Mouse (Mus musculus): ENCODE data around the gene Ccdc180. TPM values are rescaled to one million over a fixed set of nuclear protein-coding genes. Genes with fewer than 3 reads are reported as not detected.

Gene Ccdc180
- polyA plus RNA-seq, 1 experiment from 2014 or later = 0.04 TPM

DNA sequence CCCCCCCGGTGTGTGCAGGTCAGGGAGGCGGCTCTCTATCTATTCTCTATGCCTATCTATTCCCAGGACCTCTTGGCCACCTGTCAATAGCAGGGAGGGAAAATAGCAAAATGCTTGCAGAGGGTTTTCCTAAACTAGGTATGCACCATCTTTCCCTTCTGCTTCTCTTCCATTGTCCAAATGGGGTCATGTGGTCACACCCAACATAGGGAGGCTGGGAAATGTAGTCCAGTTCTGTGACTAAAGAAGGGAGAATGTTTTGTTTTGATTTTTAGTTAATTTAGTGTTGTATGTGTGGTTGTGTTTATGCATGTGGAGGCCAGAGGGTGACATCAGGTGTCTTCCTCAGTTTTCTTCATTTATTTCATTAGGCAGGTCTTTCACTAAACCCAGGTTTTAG lies 18.0 kb upstream of the Ccdc180 start:
- DNase-seq (ENCODE audit: low spot score) = no peak
- Histone ChIP-seq H3K27me3 (ENCODE audit: insufficient read depth, poor library complexity, severe bottlenecking) (0 out of 2 replicates have a peak, but pooled peaks cover 12% of the 10 kb centered on the region), H3K4me1 (peaks cover 13% of the 10 kb centered on the region), H3K9me3 (no peaks in the 10 kb centered on the region), H3K4me3 (no peak overlapping the region), H3K27ac (no peak overlapping the region), H3K36me3 (no peaks in the 10 kb centered on the region)
- 83% methylated on average over 2 of the region's 2 CpGs for WGBS

DNA sequence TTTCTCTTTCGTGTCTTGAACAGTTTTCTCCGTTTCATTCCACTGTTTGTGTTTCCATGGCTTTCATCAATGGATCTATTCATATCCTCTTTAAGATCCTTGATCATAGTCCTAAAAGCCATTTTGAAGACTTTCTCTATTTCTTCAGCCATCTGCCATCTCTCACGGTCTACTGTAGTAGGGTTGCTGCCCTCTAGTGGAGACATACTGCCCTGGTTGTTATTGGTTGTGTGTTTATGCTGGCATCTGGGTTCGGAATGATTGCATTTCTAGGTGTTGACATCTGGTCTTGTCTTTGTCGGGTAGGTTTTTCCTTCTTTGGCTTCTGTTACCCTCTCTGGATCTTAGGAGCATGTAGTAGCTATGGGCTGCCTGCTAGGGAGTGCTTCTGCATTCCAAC lies 11.2 kb upstream of the Ccdc180 start:
- Histone ChIP-seq H3K27ac (no peak overlapping the region), H3K36me3 (no peaks in the 10 kb centered on the region), H3K27me3 (ENCODE audit: insufficient read depth, poor library complexity, severe bottlenecking) (0 out of 2 replicates have a peak, but pooled peaks cover 9% of the 10 kb centered on the region), H3K4me3 (no peak overlapping the region), H3K4me1 (peaks cover 4% of the 10 kb centered on the region; the same call in 1 of the 2 replicates), H3K9me3 (no peaks in the 10 kb centered on the region)
- WGBS = 35% methylated on average over 5 of the region's 5 CpGs
- no peak for DNase-seq (ENCODE audit: low spot score)

DNA sequence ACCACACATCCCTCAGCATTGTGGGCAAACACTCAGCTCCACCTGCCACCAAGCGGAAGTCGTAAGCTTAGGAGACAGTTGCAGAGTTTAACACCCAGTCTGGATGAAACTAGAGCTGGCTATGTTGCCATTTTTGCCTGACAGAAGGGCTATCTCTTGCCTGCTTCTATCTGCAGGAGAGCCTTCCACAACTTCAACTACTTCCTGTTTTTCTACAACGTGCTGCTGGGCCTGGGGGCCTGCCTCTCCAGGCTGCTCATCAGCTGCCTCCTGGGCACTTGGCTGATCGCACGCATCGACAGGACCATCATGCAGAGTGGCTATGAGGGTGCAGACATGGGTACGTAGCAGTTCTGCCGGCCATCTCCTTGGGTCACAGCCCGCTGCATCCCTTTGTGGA lies 7.6 kb upstream of the Ccdc180 start:
- 57% methylated on average over 9 of the region's 9 CpGs for WGBS
- Histone ChIP-seq H3K9me3 (no peaks in the 10 kb centered on the region), H3K27me3 (ENCODE audit: insufficient read depth, poor library complexity, severe bottlenecking) (0 out of 2 replicates have a peak, but pooled peaks cover 9% of the 10 kb centered on the region), H3K27ac (no peak overlapping the region), H3K4me3 (no peak overlapping the region), H3K4me1 (peaks cover 4% of the 10 kb centered on the region; the same call in 1 of the 2 replicates), H3K36me3 (no peaks in the 10 kb centered on the region)
- DNase-seq (ENCODE audit: low spot score) = no peak

DNA sequence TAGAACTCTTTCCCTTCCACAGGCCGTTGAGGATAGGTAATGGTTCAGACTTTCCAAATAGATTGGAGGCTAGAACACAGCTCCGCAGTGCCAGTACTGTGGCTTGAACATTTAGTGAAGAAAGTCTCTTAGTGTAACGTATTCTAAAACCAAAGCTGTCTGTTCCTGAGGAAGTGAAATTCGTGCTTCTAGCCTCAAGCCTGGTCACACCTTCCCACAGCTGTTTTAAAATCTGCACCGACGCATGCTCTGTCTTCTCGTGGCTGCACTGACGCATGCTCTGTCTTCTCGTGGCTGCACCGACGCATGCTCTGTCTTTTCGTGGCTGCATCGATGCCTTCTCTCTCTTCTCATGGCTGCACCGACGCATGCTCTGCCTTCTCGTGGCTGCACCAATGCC lies 6.9 kb upstream of the Ccdc180 start:
- WGBS = 92% methylated on average over 16 of the region's 16 CpGs
- Histone ChIP-seq H3K36me3 (no peaks in the 10 kb centered on the region), H3K27me3 (ENCODE audit: insufficient read depth, poor library complexity, severe bottlenecking) (0 out of 2 replicates have a peak, but pooled peaks cover 9% of the 10 kb centered on the region), H3K27ac (no peak overlapping the region), H3K4me3 (no peak overlapping the region), H3K9me3 (no peaks in the 10 kb centered on the region), H3K4me1 (peaks cover 4% of the 10 kb centered on the region; the same call in 1 of the 2 replicates)
- DNase-seq (ENCODE audit: low spot score) = no peak

DNA sequence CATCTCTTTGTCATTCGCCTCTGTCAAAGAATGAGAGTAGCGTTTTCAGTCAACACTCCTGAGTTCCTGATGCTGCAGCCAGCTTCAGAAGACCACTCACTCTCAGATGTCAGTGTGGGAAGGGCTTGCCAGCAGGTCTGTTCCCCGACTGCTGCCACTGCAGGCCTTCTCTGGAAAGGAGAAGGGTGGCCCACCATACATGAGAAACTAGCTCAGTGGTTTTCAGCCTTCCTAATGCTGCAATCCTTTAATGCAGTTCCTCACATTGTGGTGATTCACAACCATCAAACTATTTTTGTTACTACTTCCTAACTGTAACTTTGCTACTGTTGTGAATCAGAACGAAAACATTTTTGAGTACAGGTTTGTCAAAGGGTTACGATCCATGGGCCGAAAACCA lies 616 bp upstream of the Ccdc180 start:
- DNase-seq (ENCODE audit: low spot score) = no peak

DNA sequence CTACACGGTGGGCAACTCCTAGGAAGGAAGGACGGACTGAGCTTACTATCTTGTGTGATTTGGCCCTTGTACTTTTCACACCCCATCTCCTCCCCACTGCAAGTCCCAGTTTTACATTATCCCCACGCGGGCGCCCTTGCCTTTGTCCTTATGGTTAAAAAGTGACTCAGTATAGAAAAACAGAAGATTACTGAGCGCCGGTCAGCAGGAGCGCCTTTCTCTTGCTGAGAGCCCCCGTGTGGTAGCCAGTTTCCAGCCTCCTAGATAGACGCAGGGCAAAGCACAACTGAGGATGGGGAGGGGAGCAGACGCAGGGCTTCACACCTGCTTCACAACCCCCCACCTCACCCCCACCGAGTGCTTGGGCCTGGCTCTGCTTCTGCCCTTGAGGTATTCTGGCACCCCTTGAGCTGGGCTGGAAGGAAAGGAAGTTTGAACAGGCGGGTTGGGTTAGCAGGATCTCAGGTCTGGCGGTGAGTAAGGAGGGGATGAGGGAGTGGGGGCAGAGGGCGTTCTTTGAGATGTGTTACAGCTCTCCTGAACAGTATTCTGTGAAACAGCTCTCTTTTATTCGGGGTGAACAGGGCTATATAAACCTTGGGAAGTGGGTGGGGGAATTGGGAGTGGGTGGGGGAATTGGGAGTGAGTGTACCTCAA lies 6.5 kb downstream of the Ccdc180 start:
- Histone ChIP-seq H3K36me3 (no peaks in the 10 kb centered on the region), H3K27me3 (ENCODE audit: insufficient read depth, poor library complexity, severe bottlenecking) (peaks cover 52% of the 10 kb centered on the region), H3K9me3 (no peaks in the 10 kb centered on the region), H3K4me3 (0 out of 2 replicates have a peak overlapping the region, but pooled peaks have one; percentile 6), H3K4me1 (peaks cover 20% of the 10 kb centered on the region; the same call in 1 of the 2 replicates), H3K27ac (no peak overlapping the region)
- DNase-seq (ENCODE audit: low spot score) = no peak
- 12% methylated on average over 16 of the region's 16 CpGs for WGBS

More for the DNA sequence above, 616 bp upstream of the Ccdc180 start:
- 74% methylated on average over 6 of the region's 6 CpGs for WGBS
- Histone ChIP-seq H3K9me3 (no peaks in the 10 kb centered on the region), H3K27ac (no peak overlapping the region), H3K4me3 (no peak overlapping the region), H3K4me1 (peaks cover 8% of the 10 kb centered on the region), H3K36me3 (no peaks in the 10 kb centered on the region), H3K27me3 (ENCODE audit: insufficient read depth, poor library complexity, severe bottlenecking) (peaks cover 2% of the 10 kb centered on the region; the same call in 1 of the 2 replicates)

DNA sequence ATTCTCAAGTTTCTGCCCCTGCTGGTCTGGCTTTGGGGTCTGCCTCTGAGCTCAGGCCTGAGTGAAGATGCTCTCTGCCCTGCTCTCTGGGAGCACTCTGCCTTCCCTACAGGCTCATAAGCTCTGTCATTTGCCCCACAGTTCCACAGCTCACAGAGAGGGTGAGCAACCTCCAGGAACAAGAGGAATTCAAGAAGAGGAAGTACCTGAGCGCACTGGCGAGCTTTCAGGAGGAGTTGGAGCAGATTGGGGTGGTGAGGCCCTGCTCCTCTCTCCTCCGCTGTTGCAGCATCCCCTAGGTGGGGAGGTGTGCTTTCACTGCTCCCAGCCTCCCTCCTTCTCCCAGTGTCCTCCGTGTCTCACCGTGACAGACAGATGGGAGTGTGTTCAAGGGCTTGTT lies 8.3 kb downstream of the Ccdc180 start:
- 53% methylated on average over 5 of the region's 5 CpGs for WGBS
- no peak overlapping the region for H3K27ac ChIP-seq
- H3K9me3 ChIP-seq = no peaks in the 10 kb centered on the region
- H3K4me1 ChIP-seq = peaks cover 20% of the 10 kb centered on the region; the same call in 1 of the 2 replicates
- H3K27me3 ChIP-seq (ENCODE audit: insufficient read depth, poor library complexity, severe bottlenecking) = peaks cover 52% of the 10 kb centered on the region
- H3K4me3 ChIP-seq = no peak overlapping the region
- DNase-seq (ENCODE audit: low spot score) = no peak
- H3K36me3 ChIP-seq = no peaks in the 10 kb centered on the region

DNA sequence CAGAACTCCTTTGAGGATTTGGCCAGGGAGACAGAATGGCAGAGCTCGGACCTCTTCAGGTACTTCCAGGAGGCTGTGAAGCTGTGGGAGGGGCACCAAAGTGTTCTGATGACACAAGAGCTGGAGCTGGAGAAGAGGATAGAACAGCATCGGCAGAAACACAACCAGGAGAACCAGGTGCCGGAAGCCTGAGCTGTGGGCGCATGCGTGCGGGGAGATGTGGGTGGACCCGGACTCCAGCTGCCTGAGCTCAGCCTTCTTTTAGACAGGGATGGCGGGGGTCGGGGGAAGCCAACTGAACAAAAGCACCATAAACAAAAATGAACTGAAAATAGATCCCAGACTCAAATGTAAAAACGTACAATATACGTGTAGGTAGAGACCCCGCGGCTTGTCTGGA lies 19.2 kb downstream of the Ccdc180 start:
- no peaks in the 10 kb centered on the region for H3K27me3 ChIP-seq (ENCODE audit: insufficient read depth, poor library complexity, severe bottlenecking)
- WGBS = 90% methylated on average over 13 of the region's 13 CpGs
- no peak for DNase-seq (ENCODE audit: low spot score)
- H3K36me3 ChIP-seq = no peaks in the 10 kb centered on the region
- no peaks in the 10 kb centered on the region for H3K9me3 ChIP-seq
- peaks cover 9% of the 10 kb centered on the region; the same call in 1 of the 2 replicates for H3K4me1 ChIP-seq
- no peak overlapping the region for H3K4me3 ChIP-seq
- H3K27ac ChIP-seq = no peak overlapping the region

DNA sequence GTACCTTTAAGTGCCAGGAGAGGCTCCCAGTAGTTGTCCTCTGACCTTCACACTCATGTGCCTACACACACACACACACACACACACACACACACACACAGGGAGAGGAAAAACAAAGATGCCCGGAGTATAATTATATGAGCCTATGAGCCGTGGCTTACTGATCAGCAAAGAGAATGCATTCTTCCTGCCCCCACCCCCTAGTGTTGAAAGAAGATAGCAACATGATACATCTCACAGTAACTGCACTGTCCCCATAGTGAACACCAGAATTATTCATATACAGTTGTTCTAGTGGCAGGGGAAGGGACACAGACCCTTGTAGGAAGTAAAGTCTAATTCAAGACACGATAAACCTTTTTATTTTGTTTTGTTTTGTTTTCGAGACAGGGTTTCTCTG lies 19.8 kb downstream of the Ccdc180 start:
- WGBS = 68% methylated on average over 4 of the region's 4 CpGs
- H3K27me3 ChIP-seq (ENCODE audit: insufficient read depth, poor library complexity, severe bottlenecking) = no peaks in the 10 kb centered on the region

DNA sequence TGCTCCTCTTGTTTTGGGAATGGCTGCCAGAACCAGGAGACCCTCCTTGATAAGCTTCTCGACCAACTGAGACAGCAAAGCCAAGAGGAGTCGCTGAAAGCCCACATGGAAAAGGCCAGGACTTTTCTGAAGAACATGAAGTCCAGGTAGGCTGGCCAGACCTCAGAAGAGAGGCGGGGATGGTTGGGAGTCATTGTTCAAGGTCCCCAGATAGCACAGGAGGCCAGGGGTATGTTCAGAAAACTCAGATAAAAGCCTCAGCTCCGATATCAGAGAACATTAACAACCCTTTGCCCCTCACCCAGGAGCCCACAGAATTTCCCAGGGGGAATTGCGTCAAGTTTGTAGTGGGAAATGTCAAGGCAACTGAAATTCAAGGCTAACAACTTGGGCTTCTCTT lies 21.2 kb downstream of the Ccdc180 start:
- WGBS = 74% methylated on average over 5 of the region's 5 CpGs
- peaks cover 9% of the 10 kb centered on the region; the same call in 1 of the 2 replicates for H3K4me1 ChIP-seq
- no peak for DNase-seq (ENCODE audit: low spot score)
- no peaks in the 10 kb centered on the region for H3K9me3 ChIP-seq
- no peaks in the 10 kb centered on the region for H3K27me3 ChIP-seq (ENCODE audit: insufficient read depth, poor library complexity, severe bottlenecking)
- no peak overlapping the region for H3K27ac ChIP-seq
- H3K4me3 ChIP-seq = no peak overlapping the region
- no peaks in the 10 kb centered on the region for H3K36me3 ChIP-seq

More for the DNA sequence above, 19.8 kb downstream of the Ccdc180 start:
- H3K27ac ChIP-seq = no peak overlapping the region
- no peak for DNase-seq (ENCODE audit: low spot score)
- no peaks in the 10 kb centered on the region for H3K36me3 ChIP-seq
- no peak overlapping the region for H3K4me3 ChIP-seq
- peaks cover 9% of the 10 kb centered on the region; the same call in 1 of the 2 replicates for H3K4me1 ChIP-seq
- H3K9me3 ChIP-seq = no peaks in the 10 kb centered on the region

DNA sequence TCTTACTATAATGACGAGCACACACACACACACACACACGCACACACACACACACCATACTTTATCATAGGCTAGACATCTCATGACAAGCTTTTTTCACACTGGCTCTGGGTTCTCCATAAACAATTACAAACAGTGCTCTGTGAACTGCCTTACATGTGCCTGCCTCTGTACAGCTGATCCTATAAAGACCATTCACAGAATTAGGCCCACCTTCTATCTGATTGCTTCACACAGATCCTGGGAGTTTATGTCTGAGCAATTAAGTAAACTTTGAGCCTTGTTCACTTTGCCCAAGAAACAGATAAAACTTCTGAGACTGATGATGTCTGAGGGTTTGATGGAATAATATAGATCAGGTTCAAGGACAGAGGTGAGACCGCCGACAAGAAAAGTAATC lies 21.8 kb downstream of the Ccdc180 start:
- no peak for DNase-seq (ENCODE audit: low spot score)
- no peak overlapping the region for H3K4me3 ChIP-seq
- 89% methylated on average over 4 of the region's 4 CpGs for WGBS
- H3K27ac ChIP-seq = no peak overlapping the region
- no peaks in the 10 kb centered on the region for H3K36me3 ChIP-seq
- H3K4me1 ChIP-seq = peaks cover 9% of the 10 kb centered on the region; the same call in 1 of the 2 replicates
- no peaks in the 10 kb centered on the region for H3K9me3 ChIP-seq
- H3K27me3 ChIP-seq (ENCODE audit: insufficient read depth, poor library complexity, severe bottlenecking) = no peaks in the 10 kb centered on the region

DNA sequence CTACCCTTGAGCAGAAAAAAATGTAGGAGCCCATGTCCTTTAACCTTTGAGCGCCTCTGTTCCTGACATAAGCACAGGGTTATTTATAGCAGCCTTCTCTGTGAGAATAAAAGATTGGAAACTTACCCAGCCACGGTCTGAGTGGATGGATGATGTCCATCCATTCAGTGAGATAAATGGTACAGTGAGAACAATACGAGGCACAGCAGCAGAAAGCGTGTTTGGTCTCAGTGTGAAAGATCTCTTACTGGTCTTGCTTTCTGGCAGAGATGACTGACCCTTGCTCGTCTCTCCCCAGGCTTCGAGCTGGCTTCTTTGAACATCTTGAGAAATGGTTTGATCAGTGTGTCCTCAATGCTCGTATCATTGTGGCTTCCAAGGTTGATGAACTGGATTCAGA lies 27.0 kb downstream of the Ccdc180 start:
- no peaks in the 10 kb centered on the region for H3K36me3 ChIP-seq
- no peaks in the 10 kb centered on the region for H3K9me3 ChIP-seq
- no peak overlapping the region for H3K4me3 ChIP-seq
- no peaks in the 10 kb centered on the region for H3K4me1 ChIP-seq
- H3K27ac ChIP-seq = no peak overlapping the region
- 68% methylated on average over 7 of the region's 7 CpGs for WGBS
- H3K27me3 ChIP-seq (ENCODE audit: insufficient read depth, poor library complexity, severe bottlenecking) = no peaks in the 10 kb centered on the region
- no peak for DNase-seq (ENCODE audit: low spot score)

DNA sequence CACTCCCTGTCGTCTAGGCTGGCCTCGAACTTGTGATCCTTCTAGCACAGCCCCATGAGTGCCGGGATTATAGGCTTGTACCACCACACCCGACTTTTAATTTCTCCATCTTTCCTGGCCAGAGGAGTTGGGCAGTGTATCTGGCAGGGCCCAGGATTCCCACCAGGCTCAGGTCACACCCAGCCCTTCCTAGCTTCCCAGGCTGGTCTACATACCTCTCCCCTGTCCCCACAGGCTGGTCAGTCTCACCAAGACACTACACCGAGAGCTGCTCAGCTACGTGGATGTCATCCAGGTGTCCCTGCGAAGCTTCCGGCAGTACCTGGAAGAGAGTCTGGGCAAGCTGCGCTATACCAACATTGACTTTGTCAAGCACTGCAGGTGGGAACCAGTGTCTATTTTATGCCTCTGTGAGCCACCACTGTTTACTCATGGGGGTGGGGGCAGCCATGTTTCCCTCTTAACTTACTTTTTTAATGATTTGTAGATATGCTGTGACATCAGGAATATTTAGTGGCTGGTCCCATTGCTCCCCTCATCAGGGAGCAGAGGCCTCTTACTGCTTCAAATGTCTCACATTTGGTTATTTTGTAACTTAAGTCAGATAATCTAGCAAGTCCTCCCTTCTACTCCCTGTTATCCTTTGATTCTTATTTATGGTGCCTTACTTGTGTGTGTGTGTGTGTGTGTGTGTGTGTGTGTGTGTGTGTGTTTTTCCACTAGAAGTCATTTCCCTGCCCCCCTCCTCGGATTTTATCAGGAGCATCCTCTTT lies 31.7 kb downstream of the Ccdc180 start:
- WGBS = 73% methylated on average over 10 of the region's 10 CpGs
- Histone ChIP-seq H3K27ac (no peak overlapping the region), H3K9me3 (no peaks in the 10 kb centered on the region), H3K36me3 (no peaks in the 10 kb centered on the region), H3K27me3 (ENCODE audit: insufficient read depth, poor library complexity, severe bottlenecking) (peaks cover 5% of the 10 kb centered on the region; the same call in 1 of the 2 replicates), H3K4me3 (no peak overlapping the region), H3K4me1 (no peaks in the 10 kb centered on the region)
- no peak for DNase-seq (ENCODE audit: low spot score)
